Comparison of ENCODE assay signal across 21 mouse cellular contexts in the genomic region with DNA sequence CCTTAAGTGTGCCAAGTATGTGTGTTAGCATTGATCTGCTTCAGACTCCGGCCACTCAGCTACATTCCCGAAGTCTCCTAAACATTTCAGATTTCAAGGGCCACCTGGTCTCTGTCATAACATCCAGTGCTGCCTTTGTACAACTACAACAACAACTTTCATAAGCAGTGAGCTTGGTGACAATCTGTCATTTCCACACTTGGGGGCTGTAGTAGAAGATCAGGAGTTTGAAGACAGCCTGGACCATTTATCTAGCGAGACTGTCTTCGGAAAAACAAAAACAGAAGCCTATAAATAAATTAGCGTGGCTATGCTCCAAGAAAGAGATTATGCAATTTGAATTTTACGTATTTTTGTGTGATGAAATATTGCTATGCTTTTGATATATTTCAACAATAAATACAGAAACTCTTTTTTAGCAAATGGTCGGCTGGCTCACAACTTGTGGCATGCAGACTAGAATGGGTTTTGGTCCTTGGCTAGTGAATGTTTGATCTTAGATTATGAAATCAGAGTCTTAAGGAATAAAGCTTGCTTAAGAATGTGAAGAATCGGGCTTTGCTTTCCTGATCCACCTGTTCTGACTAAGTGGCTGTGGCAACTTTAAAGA. TPM values are rescaled to one million over a fixed set of nuclear protein-coding genes. Genes with fewer than 3 reads are reported as not detected.
DNase-seq lines count a peak whose midpoint lies in the region; ATAC-seq and TF ChIP-seq lines count a peak whose summit lies in the region.
"Had no signal": no experiment of that assay in that cellular context is flagged by ENCODE, and none has a peak within 500 bp of the region (broad histone marks: within the 10 kb centered on the region; RNA-seq: fewer than 3 reads in every experiment).

No protein-coding gene starts in this region.

- no peak overlapping the region for H3K27ac ChIP-seq in liver, adult 2 months (replicated peaks; ENCODE audit: insufficient read depth, low read depth, low read length)
- H3K27ac ChIP-seq in liver, embryonic 11.5 days (ENCODE audit: low read depth, low read length) = no peak overlapping the region
- H3K27ac ChIP-seq in lung, embryonic 16.5 days (ENCODE audit: low read length) = no peak overlapping the region
- H3K27ac ChIP-seq: embryonic facial prominence, embryonic 12.5 days; heart, embryonic 10.5 days; hindbrain, embryonic 12.5 days had no signal

- H3K79me2 ChIP-seq in liver, adult 2 months (ENCODE audit: control insufficient read depth, insufficient read depth, low read length) = no peaks in the 10 kb centered on the region

- no peak overlapping the region for H3K9ac ChIP-seq in liver, adult 2 months (ENCODE audit: low read depth, low read length)
- H3K9ac ChIP-seq in liver, embryonic 11.5 days (ENCODE audit: low read depth, low read length) = no peak overlapping the region
- H3K9ac ChIP-seq in lung, embryonic 16.5 days (ENCODE audit: low read length) = no peak overlapping the region
- H3K9ac ChIP-seq: embryonic facial prominence, embryonic 12.5 days; hindbrain, embryonic 12.5 days had no signal

- no peaks in the 10 kb centered on the region for H3K4me1 ChIP-seq in liver, adult 2 months (ENCODE audit: control insufficient read depth, insufficient read depth, low read length)
- H3K4me1 ChIP-seq in liver, embryonic 11.5 days (replicated peaks; ENCODE audit: control insufficient read depth, insufficient read depth, low read length) = no peaks in the 10 kb centered on the region
- H3K4me1 ChIP-seq in lung, embryonic 16.5 days (replicated peaks; ENCODE audit: control insufficient read depth, insufficient read depth, low read length) = 0 out of 2 replicates have a peak, but pooled peaks cover 3% of the 10 kb centered on the region
- H3K4me1 ChIP-seq: embryonic facial prominence, embryonic 12.5 days; heart, embryonic 10.5 days; hindbrain, embryonic 12.5 days had no signal

- TF ChIP-seq POLR2A in liver, adult 2 months (IDR thresholded peaks at IDR 0.05; ENCODE audit: extremely low read depth, insufficient read depth, low read length) = no peak

- WGBS in liver, adult 2 months = 58% methylated on average over 8 of the region's 8 CpGs
- WGBS in liver, embryonic 11.5 days = 87% methylated on average over 8 of the region's 8 CpGs
- 42% methylated on average over 8 of the region's 8 CpGs for WGBS in lung, embryonic 16.5 days

- TF ChIP-seq CTCF in liver, adult 2 months (IDR thresholded peaks at IDR 0.05; ENCODE audit: low read depth, low read length) = no peak

- no peak overlapping the region for H3K4me3 ChIP-seq in liver, adult 2 months (ENCODE audit: insufficient read depth, low read depth, low read length)
- no peak overlapping the region for H3K4me3 ChIP-seq in liver, embryonic 11.5 days (ENCODE audit: low read depth, low read length)
- H3K4me3 ChIP-seq in lung, embryonic 16.5 days (ENCODE audit: low read length) = no peak overlapping the region
- H3K4me3 ChIP-seq: embryonic facial prominence, embryonic 12.5 days; heart, embryonic 10.5 days; hindbrain, embryonic 12.5 days had no signal

- H3K9me3 ChIP-seq in liver, embryonic 11.5 days (ENCODE audit: control insufficient read depth, low read length) = no peaks in the 10 kb centered on the region
- peaks cover 5% of the 10 kb centered on the region; the same call in 1 of the 2 replicates for H3K9me3 ChIP-seq in lung, embryonic 16.5 days (ENCODE audit: control insufficient read depth, low read length)
- H3K9me3 ChIP-seq: embryonic facial prominence, embryonic 12.5 days; heart, embryonic 10.5 days; hindbrain, embryonic 12.5 days had no signal

- no peak overlapping the region for H3K4me2 ChIP-seq in liver, embryonic 11.5 days
- H3K4me2 ChIP-seq in lung, embryonic 16.5 days (ENCODE audit: low read depth, low read length) = no peak overlapping the region
- H3K4me2 ChIP-seq: embryonic facial prominence, embryonic 12.5 days; hindbrain, embryonic 12.5 days had no signal

- no peaks in the 10 kb centered on the region for H3K27me3 ChIP-seq in liver, adult 2 months (ENCODE audit: control insufficient read depth, insufficient read depth, low read length)
- no peaks in the 10 kb centered on the region for H3K27me3 ChIP-seq in liver, embryonic 11.5 days (replicated peaks; ENCODE audit: control insufficient read depth, insufficient read depth, low read length)
- H3K27me3 ChIP-seq in lung, embryonic 16.5 days (ENCODE audit: control insufficient read depth, insufficient read depth, low read depth, low read length) = no peaks in the 10 kb centered on the region
- H3K27me3 ChIP-seq: embryonic facial prominence, embryonic 12.5 days; hindbrain, embryonic 12.5 days had no signal

- no peaks in the 10 kb centered on the region for H3K36me3 ChIP-seq in liver, adult 2 months (ENCODE audit: control insufficient read depth, insufficient read depth, low read length)
- no peaks in the 10 kb centered on the region for H3K36me3 ChIP-seq in liver, embryonic 11.5 days (ENCODE audit: control insufficient read depth, insufficient read depth, low read length)
- no peaks in the 10 kb centered on the region for H3K36me3 ChIP-seq in lung, embryonic 16.5 days (ENCODE audit: control insufficient read depth, insufficient read depth, low read length)
- H3K36me3 ChIP-seq: embryonic facial prominence, embryonic 12.5 days; heart, embryonic 10.5 days; hindbrain, embryonic 12.5 days had no signal

- peak; percentile 20 for DNase-seq in liver, adult 2 months (ENCODE audit: extremely low read depth, low read depth, low spot score)
- DNase-seq in liver, embryonic 11.5 days (ENCODE audit: low spot score) = no peak
- no peak for DNase-seq in lung, postnatal 4 days
- peak; percentile 46 for DNase-seq in NIH3T3 (ENCODE audit: low read depth)
- peak; percentile 41 for DNase-seq in lung, postnatal 36 days
- DNase-seq in ovary, postnatal 36 days (ENCODE audit: low spot score) = no peak
- DNase-seq: adrenal gland, adult 8-10 months; adrenal gland, postnatal 36 days; cerebellum, adult 11 months; cerebellum, adult 8-10 months; gastrocnemius, postnatal 36 days; heart, adult 11 months; heart, postnatal 10 days; heart, postnatal 4 days had no signal

- no peak for ATAC-seq in liver, embryonic 11.5 days (replicated peaks; ENCODE audit: low FRiP score)
- ATAC-seq in lung, embryonic 16.5 days (ENCODE audit: low read depth) = 0 out of 2 replicates have a peak, but pooled peaks have one; percentile 64
- ATAC-seq: forebrain, embryonic 14.5 days; hindbrain, embryonic 16.5 days had no signal

RNA-seq across cellular contexts. Expression of gene Nsun7, which starts 27.9 kb away (rescaled TPM):
- total RNA-seq in liver, adult 2 months (2014; rRNA removed) = 0.20 and 0.37 TPM in 2 replicates
- polyA plus RNA-seq in liver, adult 2 months (2012; rRNA removed) = 0.05 and 0.15 TPM in 2 replicates
- not detected in 2 replicates for polyA plus RNA-seq in liver, embryonic 11.5 days (2014; fragmentation: Nextera tagmentation; extraction: Ambion mirVana)
- 3.3 and 3.4 TPM in 2 replicates for polyA plus RNA-seq in lung, embryonic 16.5 days (2015; fragmentation: Nextera tagmentation; extraction: Ambion mirVana)
- total RNA-seq: gastrocnemius, adult 8-10 months; gastrocnemius, postnatal 36 days had no signal

RNA-seq across cellular contexts. Expression of gene Rbm47, which starts 58.8 kb away (rescaled TPM):
- total RNA-seq in liver, adult 2 months (2014; rRNA removed) = 63.5 and 81.8 TPM in 2 replicates
- polyA plus RNA-seq in liver, adult 2 months (2012; rRNA removed) = 47.4 and 58.7 TPM in 2 replicates
- 13.5 and 13.9 TPM in 2 replicates for polyA plus RNA-seq in liver, embryonic 11.5 days (2014; fragmentation: Nextera tagmentation; extraction: Ambion mirVana)
- 39.2 and 43.9 TPM in 2 replicates for polyA plus RNA-seq in lung, embryonic 16.5 days (2015; fragmentation: Nextera tagmentation; extraction: Ambion mirVana)

Comparison
In these comparisons a context has a peak if more than half of its experiments do, and no peak if none do; other contexts are left out.
1. DNase-seq: peak in liver, adult 2 months (single experiment), NIH3T3 (single experiment) and lung, postnatal 36 days (single experiment); none in liver, embryonic 11.5 days (single experiment), lung, postnatal 4 days (0 of 2) and ovary, postnatal 36 days (single experiment).